Mouse (Mus musculus) layer of hippocampus, postnatal 10 days (tissue): Measurements from ENCODE around the gene Krtap6-2. TPM values are rescaled to one million over a fixed set of nuclear protein-coding genes. Genes with fewer than 3 reads are reported as not detected.

ENCODE experiments used
- DNase-seq, 2 experiments: peaks; one replicate each; pipeline ENCODE4 v3.0.0; 2021; ENCODE audit warnings: low spot score in 2 of 2
- long read RNA-seq: library from polyadenylated mRNA; stranded (forward); transcript quantifications from one replicate; pipeline ENCODE4 v2.0.0, GENCODE M21; 2023
- total RNA-seq, 2 experiments: library from RNA; stranded (reverse); gene quantifications; 2 replicates each; pipeline ENCODE4 v1.2.3; 2021

Krtap6-2 gene
- not detected for total RNA-seq
- long read RNA-seq: 0 reads

DNA sequence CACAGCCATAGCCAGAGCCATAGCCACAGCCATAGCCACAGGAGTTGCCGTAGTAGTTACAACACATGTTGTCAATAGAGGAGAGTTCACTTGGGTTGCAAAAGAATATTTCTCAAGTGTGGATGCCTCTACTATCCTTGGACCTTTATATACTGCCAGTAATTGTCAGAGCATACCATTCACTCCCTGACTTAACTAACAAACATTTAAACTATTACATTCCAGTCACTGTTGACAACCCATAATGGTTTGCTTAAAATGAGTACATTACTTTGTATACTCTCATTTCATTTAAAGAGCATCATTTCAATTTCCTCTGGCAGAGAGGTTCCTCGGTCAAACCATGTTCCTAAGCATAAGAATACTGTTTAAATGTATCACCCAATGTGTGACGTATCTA is at the start of gene Krtap6-2:
Gene Krtap6-2 (minus strand): TSS at position 101 of the 400 bp plus-strand sequence.
- no peak for DNase-seq

DNA sequence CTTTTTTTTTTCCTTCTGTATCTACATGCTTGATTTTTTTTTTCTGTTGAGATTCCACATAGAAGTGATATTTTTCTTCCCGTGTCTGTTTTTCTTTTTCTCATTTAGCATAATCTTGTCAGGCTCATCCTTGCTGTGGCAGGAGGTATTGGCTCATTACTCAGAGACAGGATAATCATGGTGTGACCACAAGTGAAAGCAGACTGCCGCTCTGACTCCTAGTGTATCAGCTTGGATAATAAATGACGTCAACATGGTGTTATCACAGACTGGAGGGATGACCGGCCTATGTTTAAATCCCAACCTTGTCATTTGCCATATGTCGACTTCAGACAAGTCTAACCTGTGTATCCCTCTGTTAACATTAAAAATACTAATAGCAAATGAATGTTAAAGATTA is 41.3 kb upstream of the Krtap6-2 start:
- DNase-seq: no peak

DNA sequence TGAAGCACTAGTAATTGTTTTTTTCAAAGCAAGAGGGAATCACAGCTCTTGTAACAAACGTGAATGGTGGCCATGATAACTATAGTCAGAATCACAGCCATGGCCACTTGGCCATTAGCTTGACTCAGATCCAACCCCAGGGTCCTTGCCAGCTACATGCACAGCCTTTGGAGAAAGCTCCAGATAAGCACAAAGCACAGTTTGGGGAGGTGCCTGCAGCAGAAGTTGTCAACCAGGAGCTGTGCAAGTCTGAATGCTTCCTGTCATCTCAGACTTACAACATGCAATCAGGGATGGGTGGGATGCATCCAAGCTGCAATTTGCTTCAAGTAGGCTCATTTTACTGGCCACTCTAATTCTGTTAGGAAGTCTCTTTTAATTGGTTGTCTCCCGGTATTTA is 9.7 kb upstream of the Krtap6-2 start:
- DNase-seq: no peak

DNA sequence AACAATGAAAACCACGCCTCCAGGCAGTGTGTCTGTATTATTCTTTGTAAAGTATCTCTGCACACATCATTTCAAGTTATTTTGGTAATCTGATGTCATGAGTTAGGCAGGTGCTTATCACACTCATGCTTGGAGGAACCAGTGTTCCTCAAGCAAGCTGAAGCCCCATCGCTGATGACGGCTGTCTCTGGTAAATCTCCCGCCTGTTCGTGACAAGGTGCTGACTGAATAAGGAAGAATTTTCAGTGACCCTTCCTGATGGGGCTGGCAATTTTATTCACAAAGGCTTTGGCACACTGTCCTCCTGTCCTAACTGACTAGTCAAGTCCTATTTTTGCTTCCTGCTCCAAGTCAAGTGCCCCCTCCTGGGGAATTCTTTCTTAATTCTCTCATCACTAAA is 5.4 kb upstream of the Krtap6-2 start:
- no peak for DNase-seq

- DNase-seq: no peak
Observed at GRCm38 (mm10) chr16:89416311-89416710, 3.6 kb downstream of the Krtap6-2 start.

GRCm38 (mm10) chr16:89410345-89411068 is 9.4 kb downstream of the Krtap6-2 start:
- DNase-seq: no peak

DNA sequence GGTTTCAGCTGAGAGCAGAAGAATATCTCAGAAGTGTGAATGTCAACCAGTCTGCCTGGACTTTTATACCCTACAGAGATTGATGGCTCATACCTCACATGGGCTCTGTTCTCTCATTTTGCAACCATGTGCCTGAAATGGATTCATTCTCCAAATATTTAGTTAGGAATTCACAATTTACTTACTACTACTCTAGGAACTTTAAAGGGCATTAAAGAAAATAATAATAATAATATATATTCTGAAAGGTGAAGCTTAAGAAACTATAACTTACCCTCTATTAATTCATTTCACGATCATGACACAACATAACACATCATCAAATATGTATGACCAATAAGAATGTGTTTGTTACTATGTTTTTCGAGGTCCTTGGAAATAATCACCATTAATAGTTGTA is 16.1 kb downstream of the Krtap6-2 start, which contains the start of gene Krtap21-1:
Gene Krtap21-1 (minus strand): TSS at position 101 of the 400 bp plus-strand sequence.
- no peak for DNase-seq

DNA sequence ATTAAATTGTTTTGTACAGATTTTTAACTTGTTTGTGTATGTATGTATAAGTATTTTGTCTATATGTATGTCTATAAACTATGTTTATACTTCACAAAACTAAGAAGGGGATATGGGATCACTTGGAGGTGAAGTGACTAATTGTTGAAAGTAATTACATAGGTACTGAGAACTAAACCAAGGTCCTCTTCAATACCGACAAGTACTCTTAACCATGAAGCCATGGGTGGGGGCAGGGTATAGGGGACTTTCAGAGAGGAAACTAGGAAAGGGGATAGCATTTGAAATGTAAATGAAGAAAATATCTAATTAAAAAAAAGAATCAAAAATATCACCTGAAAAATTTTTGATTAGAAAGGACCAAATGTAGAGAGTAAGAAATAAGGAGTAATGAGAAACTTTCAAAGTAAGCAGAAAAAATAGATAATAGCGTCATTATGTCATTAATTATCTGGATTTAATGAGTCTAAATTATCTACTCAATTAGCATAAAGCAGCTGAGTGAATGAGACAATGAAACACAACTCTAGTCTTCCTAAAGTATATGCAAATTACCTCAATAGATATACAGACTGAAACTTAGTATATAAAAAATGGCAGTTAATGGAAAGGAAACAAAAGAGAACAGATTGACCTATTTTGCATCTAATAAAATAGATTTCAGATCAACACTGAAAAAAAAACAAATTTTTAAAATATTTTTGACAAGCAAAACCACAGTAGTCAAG is 47.0 kb downstream of the Krtap6-2 start:
- no peak for DNase-seq

Other genes with a start within 250 kb of the Krtap6-2 start
- not detected for gene 1110057P08Rik, start 245.4 kb downstream of the Krtap6-2 start, total RNA-seq
- gene Krtap20-2, start 214.2 kb downstream of the Krtap6-2 start, total RNA-seq: not detected
- not detected for gene Krtap21-1, start 16.2 kb downstream of the Krtap6-2 start, total RNA-seq
- not detected for gene Krtap8-1, start 67.8 kb upstream of the Krtap6-2 start, total RNA-seq
- gene Krtap7-1, start 88.2 kb upstream of the Krtap6-2 start, total RNA-seq: not detected
- gene Krtap11-1, start 151.1 kb upstream of the Krtap6-2 start, total RNA-seq: not detected